Mouse (Mus musculus) heart, embryonic 10.5 days (tissue): ENCODE results near the gene Apba2. TPM values are rescaled to one million over a fixed set of nuclear protein-coding genes. Genes with fewer than 3 reads are reported as not detected.
A peak's percentile ranks its signal among the peaks of the same experiment; 100 is the strongest.

Experiments used
- DNase-seq: peaks from one replicate; pipeline ENCODE4 v3.0.0-alpha.2; 2017; ENCODE audit warnings: low spot score
- H3K27ac ChIP-seq: fragments of 300-500 bp; sonication (generic); 2 replicates; pipeline ENCODE4 v1.5.1; 2016; ENCODE audit warnings: mild to moderate bottlenecking
- H3K27me3 ChIP-seq: fragments of 300-500 bp; sonication (generic); 2 replicates; pipeline ENCODE4 v1.6.1; 2016; ENCODE audit warnings: mild to moderate bottlenecking; ENCODE audit not compliant: poor library complexity, insufficient read depth, severe bottlenecking
- H3K36me3 ChIP-seq: fragments of 300-500 bp; sonication (generic); 2 replicates; pipeline ENCODE4 v1.6.1; 2016; ENCODE audit warnings: mild to moderate bottlenecking, moderate library complexity
- H3K4me1 ChIP-seq: fragments of 300-500 bp; sonication (generic); 2 replicates; pipeline ENCODE4 v1.6.1; 2016; ENCODE audit warnings: mild to moderate bottlenecking
- H3K4me3 ChIP-seq: fragments of 300-500 bp; sonication (generic); 2 replicates; pipeline ENCODE4 v1.5.1; 2016; ENCODE audit warnings: mild to moderate bottlenecking, moderate library complexity
- H3K9me3 ChIP-seq: fragments of 300-500 bp; sonication (generic); 2 replicates; pipeline ENCODE4 v1.6.1; 2016; ENCODE audit warnings: mild to moderate bottlenecking, moderate library complexity
- WGBS: fragments of 180-500 bp; shearing (Covaris S2); methylation state at CpG from one replicate; pipeline ENCODE4 v1.1.7; 2016; 5-methylcytosine and 5-hydroxymethylcytosine counted together
- polyA plus RNA-seq: library from polyadenylated mRNA; unstranded; fragments of >200 nt; fragmentation: Nextera tagmentation; extraction: Ambion mirVana; gene quantifications from 2 replicates; pipeline ENCODE4 v1.2.1, GENCODE M21; 2016

Gene Apba2
- polyA plus RNA-seq, 1 experiment from 2014 or later = 1.0 TPM

DNA sequence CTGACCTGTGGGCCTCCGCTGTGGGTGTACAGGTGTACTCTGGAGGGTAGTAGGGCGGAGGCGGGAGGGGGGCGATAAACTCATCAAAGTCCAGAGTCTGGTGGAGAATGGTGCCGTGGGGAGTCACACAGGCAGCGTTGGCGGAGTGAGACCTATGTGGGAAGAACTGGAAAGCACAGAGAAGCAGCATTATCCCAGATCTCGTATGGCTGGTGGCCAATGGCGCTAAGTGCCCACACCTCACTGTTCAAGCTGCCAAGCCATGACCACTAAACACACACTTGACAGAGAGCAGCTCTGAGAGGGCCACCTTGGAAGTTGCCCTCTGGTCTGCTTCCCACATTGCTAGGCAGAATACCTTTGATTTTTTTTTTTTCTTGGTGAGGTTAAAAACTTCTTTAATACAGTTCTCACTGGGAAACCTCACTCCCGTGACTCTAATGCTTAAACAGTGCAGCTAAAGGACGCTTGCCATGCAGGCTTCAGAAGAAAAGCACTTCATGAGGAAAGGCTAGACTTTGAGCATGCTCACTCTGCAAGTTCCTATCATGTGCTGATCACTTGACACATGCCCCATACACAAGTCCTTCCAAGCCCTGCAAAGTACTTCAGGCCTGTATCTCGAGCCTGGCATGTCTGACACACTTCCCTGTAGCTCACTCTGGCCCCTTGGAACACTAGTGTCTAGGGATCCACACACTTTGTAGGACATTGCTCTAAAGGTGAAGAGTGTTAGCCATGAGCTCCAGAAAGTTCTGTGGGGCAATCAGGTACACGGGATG, 275.4 kb downstream of the Apba2 start:
- Histone ChIP-seq H3K9me3 (no peaks in the 10 kb centered on the region), H3K4me1 (no peaks in the 10 kb centered on the region), H3K36me3 (no peaks in the 10 kb centered on the region), H3K27ac (no peak overlapping the region), H3K4me3 (no peak overlapping the region), H3K27me3 (no peaks in the 10 kb centered on the region)
- DNase-seq = no peak
- 84% methylated on average over 13 of the region's 13 CpGs for WGBS

GRCm38 (mm10) chr7:64779501-64779900, 278.0 kb downstream of the Apba2 start:
- no peaks in the 10 kb centered on the region for H3K9me3 ChIP-seq
- no peaks in the 10 kb centered on the region for H3K27me3 ChIP-seq
- WGBS = 76% methylated on average over 4 of the region's 4 CpGs
- H3K4me1 ChIP-seq = no peaks in the 10 kb centered on the region
- no peaks in the 10 kb centered on the region for H3K36me3 ChIP-seq
- H3K27ac ChIP-seq = no peak overlapping the region
- no peak for DNase-seq
- H3K4me3 ChIP-seq = no peak overlapping the region

- Histone ChIP-seq H3K27ac (no peak overlapping the region), H3K4me1 (no peaks in the 10 kb centered on the region), H3K36me3 (no peaks in the 10 kb centered on the region), H3K9me3 (no peaks in the 10 kb centered on the region), H3K27me3 (no peaks in the 10 kb centered on the region), H3K4me3 (no peak overlapping the region)
- 67% methylated on average over 3 of the region's 3 CpGs for WGBS
- DNase-seq = no peak
Measured at GRCm38 (mm10) chr7:64785040-64785439, 283.5 kb downstream of the Apba2 start.

DNA sequence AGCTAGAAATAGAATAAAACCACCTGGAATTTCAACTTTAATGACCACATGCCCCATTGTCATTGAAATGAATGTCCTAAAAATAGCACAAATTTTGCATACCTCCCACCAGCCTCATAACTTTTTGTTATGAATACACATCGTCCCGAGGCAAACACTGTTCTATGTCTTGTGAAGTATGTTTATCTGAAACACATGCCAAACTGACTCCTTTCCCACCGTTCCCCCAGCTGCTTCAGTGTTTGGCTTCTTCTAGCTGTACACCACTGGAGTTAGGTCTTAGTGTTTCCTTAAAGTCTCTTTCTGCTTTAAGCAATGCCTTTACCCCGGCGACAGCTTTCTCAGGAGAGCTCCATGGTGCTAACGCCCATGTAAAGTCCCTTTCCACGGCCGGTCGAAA, 289.6 kb downstream of the Apba2 start:
- WGBS = 80% methylated on average over 9 of the region's 9 CpGs
- no peaks in the 10 kb centered on the region for H3K9me3 ChIP-seq
- 0 out of 2 replicates have a peak, but pooled peaks cover 3% of the 10 kb centered on the region for H3K4me1 ChIP-seq
- H3K27me3 ChIP-seq = no peaks in the 10 kb centered on the region
- no peaks in the 10 kb centered on the region for H3K36me3 ChIP-seq
- no peak overlapping the region for H3K27ac ChIP-seq
- H3K4me3 ChIP-seq = no peak overlapping the region
- DNase-seq = no peak

- no peak overlapping the region for H3K4me3 ChIP-seq
- no peaks in the 10 kb centered on the region for H3K9me3 ChIP-seq
- 0 out of 2 replicates have a peak, but pooled peaks cover 3% of the 10 kb centered on the region for H3K4me1 ChIP-seq
- WGBS = 73% methylated on average over 8 of the region's 8 CpGs
- H3K36me3 ChIP-seq = no peaks in the 10 kb centered on the region
- no peaks in the 10 kb centered on the region for H3K27me3 ChIP-seq
- DNase-seq = no peak
- no peak overlapping the region for H3K27ac ChIP-seq
Measured at GRCm38 (mm10) chr7:64792031-64792430, 290.5 kb downstream of the Apba2 start.

DNA sequence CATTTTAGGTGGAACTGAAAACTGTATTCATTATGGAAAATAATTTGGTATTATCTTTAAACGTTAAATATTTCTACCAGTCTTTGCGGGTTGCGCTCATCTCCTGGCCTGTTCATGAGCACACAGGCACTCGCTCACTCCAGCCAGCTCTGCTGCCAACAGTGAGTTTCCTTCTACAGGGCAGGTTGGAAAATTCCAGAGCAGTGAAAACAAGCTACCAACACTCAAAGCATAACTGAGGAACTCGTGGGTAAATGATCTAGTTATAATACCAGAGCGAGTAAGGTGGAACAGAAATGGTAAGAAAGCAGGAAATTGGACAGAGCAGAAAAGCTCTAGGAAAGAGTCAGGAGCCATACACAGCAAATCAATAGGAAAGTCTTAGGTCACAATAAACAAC, 294.0 kb downstream of the Apba2 start:
- H3K9me3 ChIP-seq = no peaks in the 10 kb centered on the region
- H3K4me3 ChIP-seq = no peak overlapping the region
- no peaks in the 10 kb centered on the region for H3K36me3 ChIP-seq
- no peaks in the 10 kb centered on the region for H3K27me3 ChIP-seq
- 0 out of 2 replicates have a peak, but pooled peaks cover 3% of the 10 kb centered on the region for H3K4me1 ChIP-seq
- H3K27ac ChIP-seq = peak overlapping the region; percentile 13; the same call in 1 of the 2 replicates
- 76% methylated on average over 6 of the region's 6 CpGs for WGBS
- DNase-seq = no peak

Other genes starting within 250 kb of the Apba2 start
- gene Mtmr10, start 214.1 kb upstream of the Apba2 start, polyA plus RNA-seq = 7.0 and 7.2 TPM in 2 replicates
- 5.3 and 6.6 TPM in 2 replicates for gene Fan1, start 127.6 kb upstream of the Apba2 start, polyA plus RNA-seq
- gene Mphosph10, start 109.4 kb upstream of the Apba2 start, polyA plus RNA-seq = 30.8 and 47.8 TPM in 2 replicates
- gene Mcee, start 109.1 kb upstream of the Apba2 start, polyA plus RNA-seq = 58.2 and 73.7 TPM in 2 replicates